Mouse (Mus musculus): ENCODE data around the gene Gm7347. TPM values are rescaled to one million over a fixed set of nuclear protein-coding genes. Genes with fewer than 3 reads are reported as not detected.
"Not testable (repeated sequence)": the region's sequence is repeated elsewhere in the genome, so short reads cannot be mapped to it uniquely, and the experiment has no call there.

Gene Gm7347
- total RNA-seq (2022): not detected

DNA sequence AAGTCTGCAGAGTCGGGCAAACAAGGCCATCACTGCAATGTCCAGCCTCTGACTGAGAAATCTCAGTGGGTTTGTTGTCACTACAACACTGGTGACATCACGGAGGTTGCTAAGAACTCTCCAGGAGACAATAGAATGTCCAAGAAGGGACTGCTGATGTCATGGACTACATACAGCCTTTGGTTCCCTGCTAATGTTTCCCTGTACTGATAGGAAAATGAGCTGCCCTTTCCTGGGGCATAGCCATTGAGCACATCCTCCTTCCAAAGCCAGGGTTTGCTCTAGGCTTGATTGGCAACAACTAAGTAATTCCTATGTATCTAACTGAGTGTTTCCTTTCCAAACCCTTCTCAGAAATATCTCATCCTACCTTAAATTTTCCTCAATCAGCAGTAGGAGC, at the start of gene Gm7347:
Gm7347 (minus strand) TSS at position 101 of the 400 bp plus-strand sequence.
- not testable (repeated sequence) for DNase-seq (ENCODE audit: low spot score)

DNA sequence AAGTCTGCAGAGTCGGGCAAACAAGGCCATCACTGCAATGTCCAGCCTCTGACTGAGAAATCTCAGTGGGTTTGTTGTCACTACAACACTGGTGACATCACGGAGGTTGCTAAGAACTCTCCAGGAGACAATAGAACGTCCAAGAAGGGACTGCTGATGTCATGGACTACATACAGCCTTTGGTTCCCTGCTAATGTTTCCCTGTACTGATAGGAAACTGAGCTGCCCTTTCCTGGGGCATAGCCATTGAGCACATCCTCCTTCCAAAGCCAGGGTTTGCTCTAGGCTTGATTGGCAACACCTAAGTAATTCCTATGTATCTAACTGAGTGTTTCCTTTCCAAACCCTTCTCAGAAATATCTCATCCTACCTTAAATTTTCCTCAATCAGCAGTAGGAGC, 46.9 kb upstream of the Gm7347 start, which contains the start of gene 5031410I06Rik:
5031410I06Rik (minus strand) TSS at position 101 of the 400 bp plus-strand sequence.
- not testable (repeated sequence) for DNase-seq (ENCODE audit: low spot score)

DNA sequence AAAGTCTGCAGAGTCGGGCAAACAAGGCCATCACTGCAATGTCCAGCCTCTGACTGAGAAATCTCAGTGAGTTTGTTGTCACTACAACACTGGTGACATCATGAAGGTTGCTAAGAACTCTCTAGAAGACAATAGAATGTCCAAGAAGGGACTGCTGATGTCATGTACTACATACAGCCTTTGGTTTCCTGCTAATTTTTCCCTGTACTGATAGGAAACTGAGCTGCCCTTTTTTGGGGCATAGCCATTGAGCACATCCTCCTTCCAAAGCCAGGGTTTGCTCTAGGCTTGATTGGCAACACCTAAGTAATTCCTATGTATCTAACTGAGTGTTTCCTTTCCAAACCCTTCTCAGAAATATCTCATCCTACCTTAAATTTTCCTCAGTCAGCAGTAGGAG, 30.8 kb upstream of the Gm7347 start, which contains the start of gene Gm10471:
Gm10471 (minus strand) TSS at position 101 of the 400 bp plus-strand sequence.
- not testable (repeated sequence) for DNase-seq (ENCODE audit: low spot score)

DNA sequence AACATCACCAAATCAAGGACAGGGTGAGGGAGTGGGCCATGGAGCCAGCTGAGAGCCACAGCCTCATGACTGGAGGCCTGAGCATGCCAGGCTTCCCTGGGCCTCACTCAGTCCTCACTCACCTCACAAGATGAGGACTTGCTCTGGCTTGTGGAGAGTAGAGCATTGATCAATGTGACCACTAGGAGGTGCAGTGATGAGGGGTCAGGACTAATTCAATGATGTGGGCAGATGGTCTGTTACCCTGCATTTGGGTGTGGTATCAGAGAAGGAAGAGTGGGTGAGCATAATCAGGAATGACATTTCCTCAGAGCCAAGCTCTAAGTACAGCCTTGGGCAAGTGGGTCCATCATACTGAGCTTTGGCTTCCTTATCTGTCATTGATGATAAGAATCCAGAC, 20.6 kb upstream of the Gm7347 start:
- DNase-seq (ENCODE audit: low spot score): not testable (repeated sequence)

DNA sequence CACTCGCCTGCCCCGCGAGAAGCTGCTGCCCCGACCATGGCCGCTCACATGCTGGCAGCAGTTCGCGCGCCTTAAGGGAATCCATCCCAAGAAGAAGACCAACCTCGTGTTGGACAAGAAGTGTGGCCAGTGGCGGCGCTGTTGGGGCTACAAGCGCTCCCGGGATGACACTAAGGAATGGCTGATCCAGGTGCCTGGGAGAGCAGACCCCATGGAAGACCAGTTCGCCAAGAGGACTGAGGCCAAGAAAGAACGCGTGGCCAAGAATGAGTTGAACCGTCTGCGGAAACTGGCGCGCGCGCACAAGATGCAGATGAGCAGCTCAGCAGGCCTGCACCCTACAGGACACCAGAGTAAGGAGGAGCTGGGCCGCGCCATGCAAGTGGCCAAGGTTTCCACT, 12.3 kb upstream of the Gm7347 start:
- DNase-seq (ENCODE audit: low spot score): no peak

DNA sequence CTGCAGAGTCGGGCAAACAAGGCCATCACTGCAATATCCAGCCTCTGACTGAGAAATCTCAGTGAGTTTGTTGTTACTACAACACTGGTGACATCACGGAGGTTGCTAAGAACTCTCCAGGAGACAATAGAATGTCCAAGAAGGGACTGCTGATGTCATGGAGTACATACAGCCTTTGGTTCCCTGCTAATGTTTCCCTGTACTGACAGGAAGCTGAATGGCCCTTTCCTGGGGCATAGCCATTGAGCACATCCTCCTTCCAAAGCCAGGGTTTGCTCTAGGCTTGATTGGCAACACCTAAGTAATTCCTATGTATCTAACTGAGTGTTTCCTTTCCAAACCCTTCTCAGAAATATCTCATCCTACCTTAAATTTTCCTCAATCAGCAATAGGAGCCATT, 18.9 kb downstream of the Gm7347 start, which contains the start of gene Speer4a:
Speer4a (minus strand) TSS at position 101 of the 400 bp plus-strand sequence.
- DNase-seq (ENCODE audit: low spot score): not testable (repeated sequence)

DNA sequence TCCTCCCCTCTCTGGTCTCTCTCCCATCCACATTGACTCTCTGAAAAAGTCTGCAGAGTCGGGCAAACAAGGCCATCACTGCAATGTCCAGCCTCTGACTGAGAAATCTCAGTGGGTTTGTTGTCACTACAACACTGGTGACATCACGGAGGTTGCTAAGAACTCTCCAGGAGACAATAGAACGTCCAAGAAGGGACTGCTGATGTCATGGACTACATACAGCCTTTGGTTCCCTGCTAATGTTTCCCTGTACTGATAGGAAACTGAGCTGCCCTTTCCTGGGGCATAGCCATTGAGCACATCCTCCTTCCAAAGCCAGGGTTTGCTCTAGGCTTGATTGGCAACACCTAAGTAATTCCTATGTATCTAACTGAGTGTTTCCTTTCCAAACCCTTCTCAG, 35.6 kb downstream of the Gm7347 start, which contains the start of gene Gm5862:
Gm5862 (minus strand) TSS at position 101 of the 400 bp plus-strand sequence.
- DNase-seq (ENCODE audit: low spot score): not testable (repeated sequence)

DNA sequence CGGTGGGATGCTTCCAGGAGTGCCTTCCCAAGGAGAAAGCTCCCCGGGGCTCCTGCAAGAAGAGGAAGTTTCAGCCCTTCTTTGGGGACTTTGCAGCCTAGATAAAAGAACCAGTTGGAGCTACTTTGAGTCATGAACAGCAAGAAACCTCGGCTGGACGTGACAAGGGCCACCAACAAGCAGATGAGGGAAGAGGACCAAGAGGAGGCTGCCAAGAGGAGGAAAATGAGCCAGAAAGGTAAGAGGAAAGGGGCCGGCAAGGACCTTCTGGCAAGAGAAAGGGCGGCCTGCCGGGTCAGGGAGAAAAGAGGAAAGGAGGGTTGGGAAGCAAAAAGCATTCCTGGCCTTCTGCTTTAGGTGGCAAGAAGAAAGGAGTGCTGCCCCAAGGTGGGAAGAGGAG, 50.7 kb downstream of the Gm7347 start:
- DNase-seq (ENCODE audit: low spot score): not testable (repeated sequence)

DNA sequence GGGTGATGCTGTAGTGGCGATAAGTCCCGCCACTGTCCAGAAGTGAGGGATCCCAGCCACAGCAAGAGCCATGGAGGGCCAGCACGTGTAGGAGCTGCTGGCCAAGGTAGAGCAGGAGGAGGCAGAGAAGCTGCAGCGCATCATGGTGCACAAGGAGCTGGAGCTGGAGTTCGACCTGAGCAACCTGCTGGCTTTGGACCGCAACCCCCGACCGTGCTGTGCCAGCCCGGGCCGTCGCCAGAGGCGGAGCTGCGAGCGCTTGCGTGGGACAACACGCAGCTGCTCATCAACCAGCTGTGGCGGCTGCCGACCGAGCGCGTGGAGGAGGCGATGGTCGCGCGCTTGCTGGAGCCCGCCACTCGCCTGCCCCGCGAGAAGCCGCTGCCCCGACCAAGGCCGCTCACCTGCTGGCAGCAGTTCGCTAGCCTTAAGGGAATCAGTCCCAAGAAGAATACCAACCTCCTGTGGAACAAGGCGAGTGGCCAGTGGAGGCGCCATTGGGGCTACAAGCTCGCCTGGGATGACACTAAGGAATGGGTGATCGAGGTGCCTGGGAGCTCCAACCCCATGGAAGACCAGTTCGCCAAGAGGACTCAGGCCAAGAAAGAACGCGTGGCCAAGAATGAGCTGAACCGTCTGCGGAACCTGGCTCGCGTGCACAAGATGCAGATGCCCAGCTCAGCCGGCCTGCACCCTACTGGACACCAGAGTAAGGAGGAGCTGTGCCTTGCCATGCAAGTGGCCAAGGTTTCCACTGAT, 51.3 kb downstream of the Gm7347 start:
- not testable (repeated sequence) for DNase-seq (ENCODE audit: low spot score)

DNA sequence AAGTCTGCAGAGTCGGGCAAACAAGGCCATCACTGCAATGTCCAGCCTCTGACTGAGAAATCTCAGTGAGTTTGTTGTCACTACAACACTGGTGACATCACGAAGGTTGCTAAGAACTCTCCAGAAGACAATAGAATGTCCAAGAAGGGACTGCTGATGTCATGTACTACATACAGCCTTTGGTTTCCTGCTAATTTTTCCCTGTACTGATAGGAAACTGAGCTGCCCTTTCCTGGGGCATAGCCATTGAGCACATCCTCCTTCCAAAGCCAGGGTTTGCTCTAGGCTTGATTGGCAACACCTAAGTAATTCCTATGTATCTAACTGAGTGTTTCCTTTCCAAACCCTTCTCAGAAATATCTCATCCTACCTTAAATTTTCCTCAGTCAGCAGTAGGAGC, 53.7 kb downstream of the Gm7347 start, which contains the start of gene Gm1979:
Gm1979 (minus strand) TSS at position 101 of the 400 bp plus-strand sequence.
- DNase-seq (ENCODE audit: low spot score): not testable (repeated sequence)

Other genes starting within 250 kb of the Gm7347 start
- gene Gm21663, start 116.2 kb downstream of the Gm7347 start, total RNA-seq (2022): not detected
- gene Gm21671, start 104.2 kb downstream of the Gm7347 start, total RNA-seq (2022): not detected
- gene Gm21680, start 85.9 kb downstream of the Gm7347 start, total RNA-seq (2022): not detected
- not detected for gene Gm21698, start 69.9 kb downstream of the Gm7347 start, total RNA-seq (2022)
- gene Gm1979, start 53.8 kb downstream of the Gm7347 start, total RNA-seq (2022): not detected
- gene Gm5862, start 35.7 kb downstream of the Gm7347 start, total RNA-seq (2022): not detected
- gene Speer4a, start 19.0 kb downstream of the Gm7347 start, total RNA-seq (2022): not detected
- not detected for gene Gm10471, start 30.7 kb upstream of the Gm7347 start, total RNA-seq (2022)
- not detected for gene 5031410I06Rik, start 46.8 kb upstream of the Gm7347 start, total RNA-seq (2022)
- under 1 TPM in 2 of 4 experiments, not detected in 2; 0.09 to 0.11 TPM for gene Gm10220, start 62.8 kb upstream of the Gm7347 start, total RNA-seq (2022)
- not detected for gene Gm7361, start 199.1 kb upstream of the Gm7347 start, total RNA-seq (2022)